Mouse (Mus musculus) kidney, adult 8-10 months (tissue): Measurements from ENCODE around the gene Tmem125.
"Not testable (repeated sequence)": the region's sequence is repeated elsewhere in the genome, so short reads cannot be mapped to it uniquely, and the experiment has no call there.

Experiments
- DNase-seq, 2 experiments: peaks; one replicate each; pipeline ENCODE4 v3.0.0; 2022

Gene Tmem125

GRCm38 (mm10) chr4:118535610-118536009, 8.2 kb downstream of the Tmem125 start:
- DNase-seq, result peak; percentile 64 to 67

GRCm38 (mm10) chr4:118533605-118534004, 10.2 kb downstream of the Tmem125 start:
- DNase-seq, result peak; percentile 79 to 86

GRCm38 (mm10) chr4:118533156-118533555, 10.7 kb downstream of the Tmem125 start:
- DNase-seq, result peak; percentile 62 to 75

GRCm38 (mm10) chr4:118532663-118533062, 11.2 kb downstream of the Tmem125 start:
- peak; percentile 41 to 52 for DNase-seq

- peak; percentile 58 to 71 for DNase-seq
Measured at GRCm38 (mm10) chr4:118527720-118528119, 16.1 kb downstream of the Tmem125 start.

- DNase-seq, result no peak
Measured at GRCm38 (mm10) chr4:118527335-118527681, 16.5 kb downstream of the Tmem125 start.

GRCm38 (mm10) chr4:118526408-118527334, 17.2 kb downstream of the Tmem125 start, which contains the start of gene 2610528J11Rik:
Gene 2610528J11Rik (plus strand): TSS chr4:118526999.
- DNase-seq, result peak; percentile 90 to 92

GRCm38 (mm10) chr4:118525779-118526178, 18.1 kb downstream of the Tmem125 start:
- DNase-seq, result no peak

GRCm38 (mm10) chr4:118523976-118524375, 19.9 kb downstream of the Tmem125 start:
- DNase-seq, result no peak

- no peak for DNase-seq
Measured at GRCm38 (mm10) chr4:118522248-118522647, 21.6 kb downstream of the Tmem125 start.

GRCm38 (mm10) chr4:118518208-118518607, 25.6 kb downstream of the Tmem125 start:
- DNase-seq, result no peak

GRCm38 (mm10) chr4:118517497-118518146, 26.2 kb downstream of the Tmem125 start:
- no peak for DNase-seq

GRCm38 (mm10) chr4:118516699-118517496, 26.9 kb downstream of the Tmem125 start:
- DNase-seq, result peak in 1 of 2 experiments; percentile 58

GRCm38 (mm10) chr4:118509050-118509449, 34.8 kb downstream of the Tmem125 start:
- no peak for DNase-seq

GRCm38 (mm10) chr4:118507171-118507570, 36.7 kb downstream of the Tmem125 start:
- not testable (repeated sequence) for DNase-seq

- DNase-seq, result no peak
Measured at GRCm38 (mm10) chr4:118505551-118505950, 38.3 kb downstream of the Tmem125 start.

GRCm38 (mm10) chr4:118500792-118501191, 43.1 kb downstream of the Tmem125 start:
- DNase-seq, result peak; percentile 60 to 63

- peak; percentile 57 to 72 for DNase-seq
Measured at GRCm38 (mm10) chr4:118500171-118500724, 43.6 kb downstream of the Tmem125 start.
